Mouse (Mus musculus) heart, adult 2 months (tissue): ENCODE data around the gene Ruvbl2.

ENCODE experiments used
- EP300 ChIP-seq: fragments of 200-500 bp; IDR thresholded peaks from 2 replicates; pipeline ENCODE4 v1.6.1; 2011; ENCODE audit warnings: low read depth, low read length, control low read depth; ENCODE audit not compliant: insufficient read depth
- POLR2A ChIP-seq: fragments of 200-500 bp; IDR thresholded peaks from 2 replicates; pipeline ENCODE4 v1.6.1; 2011; ENCODE audit warnings: mild to moderate bottlenecking, low read depth, low read length, control low read depth; ENCODE audit not compliant: insufficient read depth

DNA sequence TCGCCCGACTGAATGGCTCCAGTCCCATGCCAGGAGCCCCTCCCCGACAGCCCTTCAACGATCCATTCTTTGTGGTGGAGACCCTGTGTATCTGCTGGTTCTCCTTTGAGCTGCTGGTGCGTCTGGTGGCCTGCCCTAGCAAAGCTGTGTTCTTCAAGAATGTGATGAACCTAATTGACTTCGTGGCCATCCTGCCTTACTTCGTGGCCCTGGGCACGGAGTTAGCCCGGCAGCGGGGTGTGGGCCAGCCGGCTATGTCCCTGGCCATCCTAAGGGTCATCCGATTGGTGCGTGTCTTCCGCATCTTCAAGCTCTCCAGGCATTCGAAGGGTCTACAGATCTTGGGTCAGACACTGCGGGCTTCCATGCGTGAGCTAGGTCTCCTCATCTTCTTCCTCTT is 28.9 kb downstream of the Ruvbl2 start:
- no peak for TF ChIP-seq POLR2A
- no peak for TF ChIP-seq EP300
